Mouse (Mus musculus) left cerebral cortex, postnatal 25 days (tissue): ENCODE measurements around the gene Cdk13. TPM values are rescaled to one million over a fixed set of nuclear protein-coding genes. Genes with fewer than 3 reads are reported as not detected.

Source experiments
- DNase-seq, 2 experiments: peaks; one replicate each; pipeline ENCODE4 v3.0.0; 2022; ENCODE audit warnings: low spot score in 2 of 2, mixed read lengths in 1 of 2
- intact Hi-C: fragments of 180-260 bp; cut with DNase I; formaldehyde crosslinking; loops from one replicate; pipeline ENCODE4 v1.15.1; 2025
- microRNA-seq, 2 experiments: library from miRNA; unstranded; fragments of <30 nt; microRNA quantifications; one replicate each; pipeline ENCODE4 v1.2.0; 2022
- total RNA-seq, 2 experiments: library from RNA; stranded (reverse); gene quantifications; 2 replicates each; pipeline ENCODE4 v1.2.3; 2021

The Cdk13 gene
- total RNA-seq, 2 experiments from 2014 or later: 56.7 to 56.9 TPM

GRCm38 (mm10) chr13:17689461-17689860 is 115.4 kb downstream of the Cdk13 start:
- intact Hi-C loops: no loop called here
- DNase-seq: no peak

- DNase-seq: no peak
- intact Hi-C loops: no loop called here
These were observed 133.8 kb downstream of the Cdk13 start for GRCm38 (mm10) chr13:17671122-17671521.

GRCm38 (mm10) chr13:17667380-17667779 is 137.5 kb downstream of the Cdk13 start:
- intact Hi-C loops: no loop called here
- DNase-seq: no peak

Small RNAs within 50 kb of the gene (microRNA-seq; reads per million reads assigned to microRNA genes)
- gene Mir466i: 0 reads per million in 2 experiments

Other genes starting within 250 kb of the Cdk13 start
- gene Mplkip, start 109.9 kb downstream of the Cdk13 start, total RNA-seq: 10 to 100 TPM; 13.8 to 16.9 TPM
- 1 to 10 TPM; 2.1 to 2.3 TPM for gene Sugct, start 109.5 kb downstream of the Cdk13 start, total RNA-seq
- gene Rala, start 139.1 kb upstream of the Cdk13 start, total RNA-seq: 10 to 100 TPM; 67.6 to 68.1 TPM
- 10 to 100 TPM; 26.0 TPM for gene Yae1d1, start 188.3 kb upstream of the Cdk13 start, total RNA-seq